Mouse (Mus musculus): Measurements from ENCODE around the gene Taf1b.
A peak's percentile ranks its signal among the peaks of the same experiment; 100 is the strongest.

Taf1b gene

GRCm38 (mm10) chr12:24603266-24603665 lies 105.1 kb downstream of the Taf1b start:
- peak; percentile 58 to 74 for DNase-seq (ENCODE audit: low spot score in 2 of 2)

- no peak for DNase-seq (ENCODE audit: low spot score in 2 of 2)
Observed at GRCm38 (mm10) chr12:24606166-24606565, 108.0 kb downstream of the Taf1b start.
